Mouse (Mus musculus): Measurements from ENCODE around the gene Ly9. TPM values are rescaled to one million over a fixed set of nuclear protein-coding genes. Genes with fewer than 3 reads are reported as not detected.
A peak's percentile ranks its signal among the peaks of the same experiment; 100 is the strongest.

Gene Ly9
- polyA plus RNA-seq, 1 experiment from 2014 or later = 0.14 TPM

DNA sequence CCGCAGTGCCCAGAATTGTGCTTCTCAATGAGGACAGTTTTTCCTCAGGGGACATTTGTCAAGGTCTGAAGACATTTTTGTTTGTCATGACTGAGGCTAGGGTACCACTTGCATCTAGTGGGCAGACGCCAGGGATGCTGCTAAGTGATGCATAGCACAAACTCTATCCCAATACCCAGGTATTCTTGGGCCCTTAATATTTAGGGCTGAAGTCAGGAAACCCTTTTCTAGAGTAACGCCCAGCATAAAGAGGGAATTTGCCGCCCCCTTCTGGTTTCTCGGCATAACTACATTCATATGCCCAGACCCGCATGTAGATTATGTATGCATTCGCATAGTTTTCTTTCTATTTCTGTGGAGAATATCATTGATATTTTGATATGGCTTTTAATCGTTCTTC is 40.4 kb downstream of the Ly9 start:
- ATAC-seq = 0 out of 2 replicates have a peak, but pooled peaks have one; percentile 28
- H3K9ac ChIP-seq (ENCODE audit: low read depth, low read length) = no peak overlapping the region
- H3K36me3 ChIP-seq (ENCODE audit: control insufficient read depth, insufficient read depth, low read length) = no peaks in the 10 kb centered on the region
- H3K9me3 ChIP-seq (replicated peaks; ENCODE audit: control insufficient read depth, low read length, poor library complexity, severe bottlenecking) = no peaks in the 10 kb centered on the region
- H3K4me2 ChIP-seq (ENCODE audit: low read length) = no peak overlapping the region
- no peaks in the 10 kb centered on the region for H3K4me1 ChIP-seq (ENCODE audit: control insufficient read depth, insufficient read depth, low read length)
- H3K27ac ChIP-seq (ENCODE audit: low read length) = no peak overlapping the region
- WGBS = 25% methylated on average over 8 of the region's 8 CpGs
- no peak overlapping the region for H3K4me3 ChIP-seq (ENCODE audit: low read depth, low read length)
- H3K27me3 ChIP-seq (ENCODE audit: control insufficient read depth, insufficient read depth, low read depth, low read length) = no peaks in the 10 kb centered on the region

DNA sequence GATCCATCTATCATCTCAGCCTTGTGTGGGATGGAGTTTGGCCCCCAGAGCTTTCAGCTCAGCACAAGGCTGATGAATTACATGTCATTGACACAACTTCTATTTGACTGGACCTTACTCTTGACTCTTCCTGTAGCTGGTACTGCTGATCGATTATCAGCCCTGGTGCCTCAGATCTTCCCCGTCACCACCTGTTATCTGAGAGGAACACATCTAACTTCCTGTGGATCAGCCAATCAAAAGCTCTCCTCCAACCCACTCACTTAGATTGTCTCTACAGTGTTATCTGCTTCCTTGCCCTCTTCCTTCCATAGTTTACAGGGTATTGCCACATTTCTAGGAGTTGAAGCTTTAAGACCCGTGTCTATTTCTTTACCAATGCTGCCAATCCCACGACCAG is 41.3 kb downstream of the Ly9 start:
- Histone ChIP-seq H3K4me1 (ENCODE audit: control insufficient read depth, insufficient read depth, low read length) (no peaks in the 10 kb centered on the region), H3K9me3 (replicated peaks; ENCODE audit: control insufficient read depth, low read length, poor library complexity, severe bottlenecking) (no peaks in the 10 kb centered on the region), H3K4me3 (ENCODE audit: low read depth, low read length) (no peak overlapping the region), H3K27me3 (ENCODE audit: control insufficient read depth, insufficient read depth, low read depth, low read length) (no peaks in the 10 kb centered on the region), H3K36me3 (ENCODE audit: control insufficient read depth, insufficient read depth, low read length) (no peaks in the 10 kb centered on the region), H3K9ac (ENCODE audit: low read depth, low read length) (no peak overlapping the region), H3K27ac (ENCODE audit: low read length) (no peak overlapping the region), H3K4me2 (ENCODE audit: low read length) (no peak overlapping the region)
- 85% methylated on average over 4 of the region's 4 CpGs for WGBS
- ATAC-seq = no peak

DNA sequence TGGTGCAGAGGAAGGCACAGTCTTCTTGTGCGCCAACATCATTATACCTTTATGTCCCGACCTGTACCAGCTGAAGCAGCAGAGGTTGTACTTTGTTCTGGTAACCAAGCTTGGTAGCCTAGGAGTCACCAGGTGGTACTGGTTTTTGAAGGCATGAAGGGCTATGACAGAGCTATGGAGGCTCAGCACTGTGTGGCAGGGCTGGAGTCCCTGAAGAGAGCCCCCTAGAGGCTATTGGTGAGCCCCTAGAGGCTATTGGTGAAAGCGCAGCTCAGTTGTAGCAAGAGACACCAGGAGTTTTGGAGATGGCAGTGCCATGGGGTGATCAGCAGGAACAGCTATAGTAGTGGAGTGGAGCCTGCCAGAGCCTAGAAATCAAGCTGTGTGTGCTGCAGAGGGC is 43.0 kb downstream of the Ly9 start:
- no peaks in the 10 kb centered on the region for H3K27me3 ChIP-seq (ENCODE audit: control insufficient read depth, insufficient read depth, low read depth, low read length)
- H3K4me1 ChIP-seq (ENCODE audit: control insufficient read depth, insufficient read depth, low read length) = no peaks in the 10 kb centered on the region
- H3K9ac ChIP-seq (ENCODE audit: low read depth, low read length) = no peak overlapping the region
- H3K4me2 ChIP-seq (ENCODE audit: low read length) = no peak overlapping the region
- no peak for ATAC-seq
- WGBS = 60% methylated on average over 3 of the region's 3 CpGs
- H3K4me3 ChIP-seq (ENCODE audit: low read depth, low read length) = no peak overlapping the region
- no peaks in the 10 kb centered on the region for H3K36me3 ChIP-seq (ENCODE audit: control insufficient read depth, insufficient read depth, low read length)
- no peaks in the 10 kb centered on the region for H3K9me3 ChIP-seq (replicated peaks; ENCODE audit: control insufficient read depth, low read length, poor library complexity, severe bottlenecking)
- no peak overlapping the region for H3K27ac ChIP-seq (ENCODE audit: low read length)

DNA sequence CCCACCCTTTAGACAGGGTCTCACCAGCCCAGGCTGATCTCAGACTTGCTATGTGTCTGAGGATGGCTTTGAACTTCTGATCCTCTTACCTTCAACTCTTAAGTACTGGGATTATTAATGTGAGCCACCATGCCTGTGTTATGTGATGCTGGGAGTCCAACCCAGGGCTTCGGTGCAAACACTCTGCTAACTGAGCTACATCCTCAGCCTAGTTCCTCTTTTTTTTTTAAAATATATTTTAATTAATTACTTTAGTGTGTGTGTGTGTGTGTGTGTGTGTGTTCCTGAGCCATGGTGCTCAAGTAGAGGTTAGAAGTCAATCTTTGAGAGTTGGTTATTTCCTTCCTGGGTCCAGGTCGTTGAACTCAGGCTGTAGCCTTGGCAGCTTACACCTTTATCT is 44.2 kb downstream of the Ly9 start:
- no peak for ATAC-seq
- H3K4me3 ChIP-seq (ENCODE audit: low read depth, low read length) = no peak overlapping the region
- 86% methylated on average over 2 of the region's 2 CpGs for WGBS

DNA sequence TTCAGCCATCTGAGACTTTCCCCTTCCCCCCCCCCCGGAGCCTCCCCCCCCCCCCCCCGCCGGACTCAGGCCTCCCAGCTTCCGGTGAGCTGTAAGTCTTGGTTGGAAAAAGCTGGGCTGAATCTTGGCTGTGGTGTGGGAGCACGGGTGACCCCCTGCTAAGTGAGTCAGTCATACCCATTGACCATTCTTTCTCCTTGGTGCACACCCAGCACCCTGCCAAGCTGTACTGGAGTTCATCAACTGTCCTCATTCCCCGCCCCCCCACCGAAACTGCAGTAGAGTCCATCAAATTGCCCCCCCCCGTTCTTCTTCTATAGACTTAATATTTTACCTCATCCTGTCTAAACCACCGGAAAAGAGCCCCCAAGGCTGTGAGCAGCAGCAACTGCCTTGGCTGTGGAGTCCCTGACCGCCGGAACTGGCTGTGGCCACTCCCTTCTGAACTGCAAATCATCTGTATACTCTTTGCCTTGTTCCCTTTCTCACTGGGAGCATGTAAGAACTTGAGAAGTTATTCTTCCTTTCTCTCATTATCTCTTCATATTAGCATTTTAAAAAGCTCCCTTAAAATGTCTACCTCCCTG is 45.5 kb downstream of the Ly9 start:
- Histone ChIP-seq H3K36me3 (ENCODE audit: control insufficient read depth, insufficient read depth, low read length) (no peaks in the 10 kb centered on the region), H3K27ac (ENCODE audit: low read length) (no peak overlapping the region), H3K4me2 (ENCODE audit: low read length) (no peak overlapping the region), H3K9me3 (replicated peaks; ENCODE audit: control insufficient read depth, low read length, poor library complexity, severe bottlenecking) (no peaks in the 10 kb centered on the region), H3K27me3 (ENCODE audit: control insufficient read depth, insufficient read depth, low read depth, low read length) (no peaks in the 10 kb centered on the region), H3K4me1 (ENCODE audit: control insufficient read depth, insufficient read depth, low read length) (no peaks in the 10 kb centered on the region), H3K4me3 (ENCODE audit: low read depth, low read length) (no peak overlapping the region), H3K9ac (ENCODE audit: low read depth, low read length) (no peak overlapping the region)
- no peak for ATAC-seq
- WGBS = 84% methylated on average over 7 of the region's 11 CpGs

More for the DNA sequence above, 44.2 kb downstream of the Ly9 start:
- no peaks in the 10 kb centered on the region for H3K27me3 ChIP-seq (ENCODE audit: control insufficient read depth, insufficient read depth, low read depth, low read length)
- H3K4me2 ChIP-seq (ENCODE audit: low read length) = no peak overlapping the region
- H3K36me3 ChIP-seq (ENCODE audit: control insufficient read depth, insufficient read depth, low read length) = no peaks in the 10 kb centered on the region
- H3K9me3 ChIP-seq (replicated peaks; ENCODE audit: control insufficient read depth, low read length, poor library complexity, severe bottlenecking) = no peaks in the 10 kb centered on the region
- H3K9ac ChIP-seq (ENCODE audit: low read depth, low read length) = no peak overlapping the region
- no peaks in the 10 kb centered on the region for H3K4me1 ChIP-seq (ENCODE audit: control insufficient read depth, insufficient read depth, low read length)
- no peak overlapping the region for H3K27ac ChIP-seq (ENCODE audit: low read length)

DNA sequence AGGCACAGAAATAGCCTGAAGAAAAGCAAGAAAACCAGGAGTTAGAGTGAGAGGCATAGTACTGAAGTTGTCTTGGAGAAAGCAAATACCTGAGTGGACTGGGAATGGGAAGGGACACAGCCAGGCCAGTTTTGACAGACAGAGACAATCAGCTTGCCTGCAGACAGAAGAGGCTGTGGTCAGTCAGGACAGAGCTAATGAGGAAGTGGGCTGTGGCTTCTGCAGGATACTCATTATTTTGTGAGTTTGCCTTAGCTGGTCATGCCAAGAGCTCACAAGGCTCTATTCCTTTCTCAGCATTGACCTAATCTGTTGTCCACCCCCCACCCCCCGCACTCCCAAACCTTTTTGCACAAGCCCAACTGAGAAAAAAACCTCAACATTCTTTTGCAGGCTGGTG is 46.0 kb downstream of the Ly9 start:
- 67% methylated on average over 1 of the region's 1 CpGs for WGBS

DNA sequence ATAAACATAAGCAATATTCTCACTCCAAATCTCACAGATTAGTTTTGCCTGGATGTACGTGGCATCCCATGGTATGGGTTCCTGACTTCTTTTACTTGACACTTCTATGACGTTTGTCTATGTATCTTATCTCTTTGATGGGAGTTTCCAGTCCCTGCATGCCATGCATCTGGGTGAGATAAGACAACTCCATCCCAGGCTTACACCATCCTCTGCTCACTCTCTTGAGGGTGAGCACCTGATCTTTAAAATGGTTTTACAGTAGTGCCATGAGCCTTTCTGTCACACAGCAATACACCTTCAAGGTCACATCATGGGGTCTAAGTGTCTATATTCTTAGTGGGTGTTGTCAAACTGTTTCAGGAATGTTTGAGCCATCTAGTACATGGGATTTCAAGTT is 46.9 kb downstream of the Ly9 start:
- Histone ChIP-seq H3K36me3 (ENCODE audit: control insufficient read depth, insufficient read depth, low read length) (no peaks in the 10 kb centered on the region), H3K9me3 (replicated peaks; ENCODE audit: control insufficient read depth, low read length, poor library complexity, severe bottlenecking) (no peaks in the 10 kb centered on the region), H3K27ac (ENCODE audit: low read length) (no peak overlapping the region), H3K9ac (ENCODE audit: low read depth, low read length) (no peak overlapping the region), H3K4me3 (ENCODE audit: low read depth, low read length) (no peak overlapping the region), H3K4me2 (ENCODE audit: low read length) (no peak overlapping the region), H3K27me3 (ENCODE audit: control insufficient read depth, insufficient read depth, low read depth, low read length) (no peaks in the 10 kb centered on the region), H3K4me1 (ENCODE audit: control insufficient read depth, insufficient read depth, low read length) (no peaks in the 10 kb centered on the region)
- 84% methylated on average over 2 of the region's 2 CpGs for WGBS
- no peak for ATAC-seq

More for the DNA sequence above, 46.0 kb downstream of the Ly9 start:
- no peaks in the 10 kb centered on the region for H3K4me1 ChIP-seq (ENCODE audit: control insufficient read depth, insufficient read depth, low read length)
- no peak overlapping the region for H3K4me3 ChIP-seq (ENCODE audit: low read depth, low read length)
- H3K4me2 ChIP-seq (ENCODE audit: low read length) = no peak overlapping the region
- H3K9ac ChIP-seq (ENCODE audit: low read depth, low read length) = no peak overlapping the region
- H3K9me3 ChIP-seq (replicated peaks; ENCODE audit: control insufficient read depth, low read length, poor library complexity, severe bottlenecking) = no peaks in the 10 kb centered on the region
- H3K27ac ChIP-seq (ENCODE audit: low read length) = no peak overlapping the region
- H3K36me3 ChIP-seq (ENCODE audit: control insufficient read depth, insufficient read depth, low read length) = no peaks in the 10 kb centered on the region
- ATAC-seq = no peak
- H3K27me3 ChIP-seq (ENCODE audit: control insufficient read depth, insufficient read depth, low read depth, low read length) = no peaks in the 10 kb centered on the region

DNA sequence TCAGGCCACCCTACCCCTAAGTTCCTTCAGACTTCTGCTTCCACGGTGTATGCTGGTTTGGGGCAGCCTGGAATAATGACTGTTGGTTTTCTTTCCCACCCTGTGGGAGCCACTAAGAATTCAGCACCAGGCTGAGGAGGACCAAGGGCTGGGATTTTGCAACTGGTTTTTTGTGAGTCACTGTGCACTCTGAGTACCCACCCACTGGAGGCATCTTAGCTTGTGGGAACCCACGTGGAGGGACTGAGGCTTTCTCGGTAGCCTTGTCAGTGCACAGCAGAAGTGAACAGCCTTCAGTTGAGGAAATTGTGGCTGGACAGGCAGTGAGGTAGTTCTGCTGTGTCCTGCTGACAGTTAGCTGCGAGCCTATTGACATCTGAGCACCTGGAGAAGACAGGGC is 48.3 kb downstream of the Ly9 start, which contains the start of gene Cd244a:
Cd244a (plus strand) TSS at position 296 of the 400 bp plus-strand sequence.
- H3K27ac ChIP-seq (ENCODE audit: low read length) = no peak within 1 kb of the TSS
- H3K4me3 ChIP-seq (ENCODE audit: low read depth, low read length) = no peak within 1 kb of the TSS
- no peaks in the 10 kb centered on the region for H3K9me3 ChIP-seq (replicated peaks; ENCODE audit: control insufficient read depth, low read length, poor library complexity, severe bottlenecking)
- 73% methylated on average over 4 of the region's 4 CpGs for WGBS
- no peaks in the 10 kb centered on the region for H3K27me3 ChIP-seq (ENCODE audit: control insufficient read depth, insufficient read depth, low read depth, low read length)
- no peaks in the 10 kb centered on the region for H3K4me1 ChIP-seq (ENCODE audit: control insufficient read depth, insufficient read depth, low read length)
- no peak within 1 kb of the TSS for H3K4me2 ChIP-seq (ENCODE audit: low read length)
- no peak within 1 kb of the TSS for H3K9ac ChIP-seq (ENCODE audit: low read depth, low read length)
- H3K36me3 ChIP-seq (ENCODE audit: control insufficient read depth, insufficient read depth, low read length) = no peaks in the 10 kb centered on the region
- ATAC-seq = no peak

DNA sequence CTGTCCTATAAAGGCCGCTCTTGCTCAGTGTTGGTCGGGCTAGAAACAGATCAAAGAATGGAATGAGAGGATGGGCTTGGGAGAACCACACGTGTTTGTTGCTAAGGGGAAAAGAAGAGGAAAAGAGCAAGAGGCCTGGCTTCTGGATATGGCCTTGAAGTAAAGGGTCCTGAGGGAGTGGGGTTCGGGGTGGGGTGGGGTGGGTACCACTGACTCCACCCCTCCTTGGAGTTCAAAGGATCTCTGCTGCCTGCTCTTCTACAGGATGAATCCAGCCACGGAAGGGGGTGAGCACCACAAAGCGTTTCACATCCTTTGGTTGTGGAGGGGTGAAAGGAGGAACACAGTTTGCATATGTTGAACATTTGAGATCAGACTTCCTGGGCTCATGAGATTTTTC is 48.8 kb downstream of the Ly9 start:
- Histone ChIP-seq H3K4me2 (ENCODE audit: low read length) (no peak overlapping the region), H3K27me3 (ENCODE audit: control insufficient read depth, insufficient read depth, low read depth, low read length) (no peaks in the 10 kb centered on the region), H3K27ac (ENCODE audit: low read length) (no peak overlapping the region), H3K4me3 (ENCODE audit: low read depth, low read length) (no peak overlapping the region), H3K4me1 (ENCODE audit: control insufficient read depth, insufficient read depth, low read length) (no peaks in the 10 kb centered on the region), H3K36me3 (ENCODE audit: control insufficient read depth, insufficient read depth, low read length) (no peaks in the 10 kb centered on the region), H3K9ac (ENCODE audit: low read depth, low read length) (no peak overlapping the region), H3K9me3 (replicated peaks; ENCODE audit: control insufficient read depth, low read length, poor library complexity, severe bottlenecking) (no peaks in the 10 kb centered on the region)
- 82% methylated on average over 6 of the region's 6 CpGs for WGBS
- ATAC-seq = no peak
